Mouse (Mus musculus) embryonic stem cell, embryonic (primary cell): ENCODE data around the gene Gm3776.
"Not testable (repeated sequence)": the region's sequence is repeated elsewhere in the genome, so short reads cannot be mapped to it uniquely, and the experiment has no call there.

Source experiments
- CTCF ChIA-PET, 4 experiments: fragments of 300-600 bp in 2 of 4; fragments of 350-600 bp in 2 of 4; sonication (Branson Sonifier 250); formaldehyde crosslinking; loops; one replicate each; lab custom pipeline; 2022; ENCODE audit warnings: inconsistent platforms in 2 of 4; lab: Charles Lee
- POLR2A ChIA-PET, 4 experiments: fragments of 300-600 bp in 2 of 4; fragments of 350-600 bp in 2 of 4; sonication (Branson Sonifier 250); formaldehyde crosslinking; loops; one replicate each; lab custom pipeline; 2022; ENCODE audit warnings: antibody characterized with exemption in 4 of 4, inconsistent platforms in 1 of 4; lab: Charles Lee

The Gm3776 gene

DNA sequence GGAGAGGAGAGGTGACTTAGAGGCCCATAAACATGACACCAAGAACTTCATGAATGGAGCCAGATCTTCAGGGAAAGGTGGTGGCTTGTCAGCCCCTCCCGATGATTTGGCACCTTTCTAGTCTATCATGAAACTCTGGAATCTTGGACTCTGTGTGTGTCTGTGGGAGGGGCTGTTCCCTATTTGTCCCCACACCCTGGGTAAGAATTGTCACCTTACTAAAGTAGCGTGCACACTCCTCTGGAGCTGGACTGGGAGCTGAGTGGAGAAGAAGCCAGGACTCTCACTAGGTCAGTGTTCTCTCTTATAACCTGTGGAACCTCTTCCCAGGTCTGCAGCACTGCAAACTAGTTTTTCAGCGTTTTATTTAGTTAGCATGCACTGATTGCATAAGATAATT lies at the start of gene Gm3776:
TSS of gene Gm3776 (plus strand) at position 216 of the 400 bp plus-strand sequence.
- CTCF ChIA-PET, result not testable (repeated sequence)

DNA sequence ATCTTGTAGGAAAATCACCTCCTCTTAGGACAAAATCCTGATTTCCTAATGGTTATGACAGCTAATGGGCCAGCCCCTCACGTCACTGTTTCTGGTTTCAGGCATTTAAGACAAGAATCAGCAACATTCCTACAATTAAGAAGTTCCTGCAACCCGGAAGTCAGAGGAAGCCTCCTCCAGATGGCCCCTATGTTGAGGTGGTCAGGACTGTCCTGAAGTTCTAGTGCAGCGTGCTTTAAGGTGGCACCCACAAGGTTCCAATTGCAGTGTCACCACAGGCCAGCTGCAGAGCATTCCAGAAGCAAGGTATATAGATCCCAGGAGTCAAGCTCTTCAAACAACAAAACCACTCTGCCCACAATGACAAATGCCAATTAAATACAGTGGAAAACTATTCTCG lies 48.0 kb upstream of the Gm3776 start:
- POLR2A ChIA-PET, result interaction anchor here in 2 of 4 experiments (0.5 to 3.5 kb wide), 9 partner anchors 10 to 34 kb away, joined by 3 to 23 read pairs (median 5); no protein-coding TSS in a partner anchor
- CTCF ChIA-PET, result interaction anchor here in 1 of 4 experiments (0.6 kb wide), 1 partner anchor 17 kb away, joined by 4 read pairs; no protein-coding TSS in a partner anchor

More for the DNA sequence above, at the start of gene Gm3776:
- POLR2A ChIA-PET, result not testable (repeated sequence)

DNA sequence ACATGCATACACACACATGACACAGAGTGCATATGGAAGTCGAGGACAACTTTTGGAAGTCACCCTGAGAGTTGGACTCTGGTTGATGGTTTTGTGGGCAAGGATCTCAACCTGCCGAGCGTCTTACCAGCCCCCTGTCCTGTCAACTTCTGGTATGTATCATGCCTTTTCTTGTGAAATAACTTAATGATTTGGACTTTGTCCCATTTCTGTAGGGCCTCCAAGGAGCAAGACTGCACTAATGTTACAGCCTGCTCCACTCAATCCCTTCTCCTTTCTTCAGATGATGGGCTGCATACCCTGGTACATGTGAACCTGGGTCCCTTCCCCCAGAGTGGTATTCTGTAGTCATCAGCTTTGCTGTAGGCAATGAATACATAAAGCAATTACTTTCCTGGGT lies 46.9 kb upstream of the Gm3776 start:
- ChIA-PET POLR2A (interaction anchor here in 2 of 4 experiments (0.8 to 5.0 kb wide), 9 partner anchors 9 to 272 kb away, joined by 3 to 34 read pairs (median 5); no protein-coding TSS in a partner anchor), CTCF (no interaction called here)

DNA sequence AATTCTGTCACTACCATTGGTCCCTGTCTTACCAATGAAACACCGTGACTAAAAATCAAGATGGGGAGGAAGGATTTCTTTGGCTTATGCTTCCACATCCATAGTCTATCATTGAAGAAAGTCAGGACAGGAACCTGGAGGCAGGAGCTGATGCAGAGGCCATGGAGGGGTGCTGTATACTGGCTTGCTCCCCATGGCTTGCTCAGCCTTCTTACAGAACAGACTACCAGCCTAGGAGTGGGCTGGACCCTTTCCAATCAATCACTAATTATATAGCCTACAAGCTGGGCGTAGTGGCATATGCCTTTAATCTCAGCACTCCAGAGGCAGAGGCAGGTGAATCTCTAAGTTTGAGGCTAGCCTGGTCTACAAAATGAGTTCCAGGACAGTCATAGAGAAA lies 46.1 kb upstream of the Gm3776 start:
- ChIA-PET CTCF (no interaction called here), POLR2A (interaction anchor here in 2 of 4 experiments (0.6 to 5.0 kb wide), 3 partner anchors 10 to 81 kb away, joined by 3 to 34 read pairs (median 16); no protein-coding TSS in a partner anchor)

DNA sequence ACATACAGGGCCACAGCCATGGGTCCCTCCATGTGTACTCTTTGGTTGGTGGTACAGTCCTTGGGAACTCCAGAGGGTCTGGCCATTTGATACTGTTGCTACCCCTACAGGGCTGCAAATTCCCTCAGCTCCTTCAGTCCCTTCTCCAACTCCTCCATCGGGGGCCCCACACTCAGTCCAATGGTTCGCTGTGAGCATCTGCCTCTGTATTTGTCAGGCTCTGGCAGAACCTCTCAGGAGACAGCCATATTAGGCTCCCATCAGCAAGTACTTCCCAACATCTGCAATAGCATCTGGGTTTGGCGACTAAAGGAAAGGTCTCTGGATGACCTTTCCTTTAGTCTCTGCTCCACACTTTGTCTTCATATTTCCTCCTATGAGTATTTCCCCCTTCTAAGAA lies 45.4 kb upstream of the Gm3776 start:
- CTCF ChIA-PET, result no interaction called here
- POLR2A ChIA-PET, result interaction anchor here in 2 of 4 experiments (0.6 to 5.0 kb wide), 4 partner anchors 11 to 81 kb away, joined by 3 to 34 read pairs (median 10); no protein-coding TSS in a partner anchor

DNA sequence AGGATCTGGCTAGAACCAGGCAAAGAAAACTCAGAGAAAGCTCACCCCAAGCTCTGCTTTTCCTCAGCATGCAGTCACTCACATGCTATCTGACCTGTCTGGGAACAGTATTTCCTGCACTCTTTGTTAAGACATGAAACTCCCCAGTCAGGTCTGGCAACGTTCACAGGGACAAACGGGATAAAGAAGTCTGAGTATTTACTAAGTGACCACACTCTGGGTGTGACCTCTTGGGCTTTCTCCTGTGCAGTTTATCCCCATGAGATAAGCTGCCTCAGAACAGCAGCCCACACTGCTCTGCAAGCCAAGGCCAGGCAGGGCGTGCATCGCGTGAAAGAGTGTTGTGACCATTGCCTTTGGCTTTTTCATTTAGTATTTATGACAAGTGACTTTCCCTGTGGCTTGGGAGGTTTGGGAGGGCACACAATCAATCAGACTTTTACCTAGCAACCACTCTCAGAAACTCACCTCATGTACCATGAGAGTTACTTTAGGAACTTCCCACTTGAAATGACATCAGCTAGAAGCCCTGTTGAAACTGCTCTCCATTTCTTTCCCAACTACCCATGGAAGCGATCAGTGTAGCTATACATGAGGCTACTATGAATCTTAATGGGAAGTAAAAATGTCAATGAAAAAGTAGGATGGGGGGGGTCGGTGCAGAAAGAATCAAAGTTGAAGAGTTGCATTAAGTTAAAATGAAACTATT lies 44.4 kb upstream of the Gm3776 start:
- ChIA-PET CTCF (no interaction called here), POLR2A (interaction anchor here in 3 of 4 experiments (1.1 to 5.0 kb wide), 6 partner anchors 9 to 22 kb away, joined by 3 to 34 read pairs (median 4); no protein-coding TSS in a partner anchor)

DNA sequence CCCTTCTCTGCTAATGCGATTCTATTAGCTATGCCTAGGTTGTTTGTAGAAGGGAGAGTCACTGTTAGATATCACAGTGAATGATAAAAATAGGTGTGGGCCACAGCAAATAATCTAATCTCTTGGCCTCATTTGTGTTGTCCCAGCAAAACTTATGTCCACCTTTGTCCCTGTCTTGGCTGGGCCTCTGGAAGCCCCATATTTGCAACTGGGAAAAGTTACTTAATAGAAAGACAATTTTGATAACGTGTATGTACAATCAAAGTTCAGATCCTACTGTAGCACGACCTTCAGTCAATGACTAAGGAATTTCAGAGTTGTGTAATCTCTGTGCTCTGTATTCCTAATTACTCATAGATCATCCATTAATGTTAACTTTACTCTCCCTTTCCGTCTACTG lies 39.9 kb upstream of the Gm3776 start:
- ChIA-PET POLR2A (interaction anchor here in 2 of 4 experiments (1.8 to 2.4 kb wide), 2 partner anchors 13 to 26 kb away, joined by 4 to 6 read pairs; no protein-coding TSS in a partner anchor), CTCF (no interaction called here)

DNA sequence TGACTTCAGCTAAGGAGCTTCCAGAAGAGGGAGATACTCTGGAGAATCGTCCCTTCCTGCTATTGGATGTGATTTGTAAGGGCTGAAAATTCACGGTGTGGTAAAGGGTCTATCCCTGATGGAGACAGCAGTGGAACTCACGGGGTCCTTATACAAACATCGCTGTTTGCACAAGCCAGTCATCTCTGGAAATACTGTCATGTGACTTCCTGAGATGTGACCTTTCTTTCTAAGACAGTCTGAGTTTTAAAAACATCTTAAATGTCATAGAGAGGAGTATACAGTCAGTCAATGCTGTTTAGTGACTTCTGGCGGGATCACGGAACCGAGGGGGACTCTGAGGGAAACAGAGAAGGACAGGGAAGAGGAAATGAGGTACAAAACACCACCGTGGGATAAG lies 34.3 kb upstream of the Gm3776 start:
- POLR2A ChIA-PET, result interaction anchor here in 2 of 4 experiments (1.5 to 1.7 kb wide), 3 partner anchors 9 to 27 kb away, joined by 4 to 5 read pairs (median 4); no protein-coding TSS in a partner anchor
- CTCF ChIA-PET, result no interaction called here

DNA sequence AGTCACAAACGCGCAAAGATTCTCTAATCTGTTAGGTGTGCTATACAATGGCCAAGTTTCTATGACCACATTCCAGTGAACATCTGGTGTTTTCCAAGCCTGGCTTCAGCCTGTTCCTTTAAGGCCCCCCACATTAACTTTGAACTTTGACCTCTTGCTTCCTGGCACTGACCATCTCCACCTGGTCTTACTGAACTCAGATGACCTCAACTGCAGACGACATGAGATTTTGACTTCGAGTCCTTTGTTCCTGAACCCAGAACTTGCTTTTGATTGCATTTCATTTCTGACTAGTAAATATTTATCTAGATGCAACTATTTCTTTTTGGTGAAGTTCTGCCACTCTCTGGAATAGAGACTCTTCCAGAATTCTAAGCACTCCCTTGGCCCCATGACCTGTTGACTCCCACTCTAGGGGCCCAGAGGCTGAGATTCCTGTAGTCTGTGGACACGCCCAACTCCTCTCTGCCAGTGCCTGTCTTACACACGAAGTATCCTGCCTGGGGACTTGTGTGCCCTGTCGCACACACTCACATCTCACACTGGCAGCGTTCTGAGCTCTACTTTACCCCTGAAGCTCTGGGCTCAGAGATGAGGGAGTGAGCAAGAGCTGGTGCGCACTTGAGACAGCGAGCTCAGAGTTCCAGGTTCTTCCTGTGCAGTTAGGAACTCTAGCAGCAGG lies 33.6 kb upstream of the Gm3776 start:
- CTCF ChIA-PET, result interaction anchor here in 1 of 4 experiments (0.6 kb wide), 1 partner anchor 135 kb away, joined by 4 read pairs; no protein-coding TSS in a partner anchor

DNA sequence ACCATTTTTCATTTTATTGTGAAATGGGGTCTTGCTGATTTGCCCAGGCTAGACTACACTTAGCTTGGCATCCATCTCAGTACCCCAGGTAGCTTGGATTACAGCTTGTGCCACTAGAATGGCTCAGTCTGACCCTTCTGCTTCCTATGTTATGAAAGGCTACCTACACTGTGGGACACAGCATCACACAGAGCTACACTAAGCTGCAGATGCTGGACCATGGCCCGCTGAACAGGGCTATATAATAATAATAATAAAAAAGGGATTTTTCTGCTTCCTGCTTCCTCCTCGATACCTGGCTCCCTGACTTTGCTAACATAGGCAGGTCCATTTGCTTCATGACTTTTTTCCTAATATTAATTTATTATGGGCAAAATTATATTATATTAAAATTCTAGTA lies 32.5 kb upstream of the Gm3776 start:
- ChIA-PET CTCF (no interaction called here), POLR2A (interaction anchor here (0.5 to 1.9 kb wide), 8 partner anchors 15 to 279 kb away, joined by 3 to 5 read pairs (median 3); no protein-coding TSS in a partner anchor)

More for the DNA sequence above, 33.6 kb upstream of the Gm3776 start:
- POLR2A ChIA-PET, result interaction anchor here in 3 of 4 experiments (0.5 to 1.7 kb wide), 6 partner anchors 14 to 289 kb away, joined by 3 to 5 read pairs (median 4); no protein-coding TSS in a partner anchor

DNA sequence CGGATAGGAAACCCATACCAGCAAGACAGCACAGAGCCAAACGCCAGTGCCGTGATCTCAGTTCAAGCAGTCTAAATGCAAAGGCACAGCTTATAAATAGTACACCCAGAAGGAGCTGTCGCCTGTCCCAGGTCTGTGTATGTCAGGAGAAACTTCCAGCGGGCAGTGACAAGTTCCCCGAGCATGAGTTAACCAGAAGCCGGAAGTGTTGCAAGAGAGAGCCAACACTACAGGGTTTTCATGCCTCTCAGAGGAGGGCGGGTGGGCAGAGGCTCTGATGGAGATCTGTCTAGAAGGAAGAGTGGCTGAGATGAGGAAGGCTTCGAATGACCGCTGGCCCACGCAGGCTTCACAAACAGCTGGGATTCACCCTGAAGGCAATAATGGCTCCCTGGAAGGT lies 31.6 kb upstream of the Gm3776 start:
- CTCF ChIA-PET, result no interaction called here
- POLR2A ChIA-PET, result interaction anchor here in 1 of 4 experiments (1.9 kb wide), 1 partner anchor 30 kb away, joined by 4 read pairs; no protein-coding TSS in a partner anchor

DNA sequence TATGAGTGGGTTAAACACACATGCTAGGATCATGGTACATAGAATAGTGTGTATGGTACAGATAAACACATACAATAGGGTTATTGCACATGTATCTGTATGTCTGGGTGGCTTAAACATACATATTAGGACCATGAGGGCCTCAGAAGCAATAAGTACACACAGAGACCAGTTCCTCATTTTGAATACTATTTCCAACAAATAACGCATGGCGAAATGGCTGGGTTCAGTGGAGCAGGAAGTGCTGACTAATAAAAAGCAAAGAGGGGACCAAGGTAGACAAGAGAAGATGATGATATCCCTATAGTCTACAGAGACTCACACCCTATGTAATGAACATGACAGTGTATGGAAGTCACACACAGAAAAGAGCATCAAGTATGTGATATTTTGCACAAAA lies 28.8 kb upstream of the Gm3776 start:
- POLR2A ChIA-PET, result no interaction called here
- CTCF ChIA-PET, result no interaction called here

DNA sequence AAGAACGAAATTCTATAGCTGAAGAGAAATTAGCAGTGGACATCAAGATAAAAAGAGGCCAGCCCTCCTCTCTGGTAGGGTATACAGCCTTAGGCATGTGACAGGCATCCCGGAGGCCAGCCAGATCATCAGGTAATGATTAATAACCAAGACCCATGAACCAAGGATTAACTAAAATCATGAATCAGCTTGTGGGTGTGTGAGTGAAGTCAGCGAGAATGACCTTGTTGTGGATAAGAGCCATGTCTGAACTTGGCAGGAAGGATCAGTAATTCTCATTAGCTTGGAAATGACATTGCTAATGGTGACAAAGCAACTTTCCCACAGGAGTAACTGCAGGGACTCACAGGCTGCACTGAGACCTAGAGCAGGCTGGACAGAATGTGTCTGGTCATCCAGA lies 27.3 kb upstream of the Gm3776 start:
- CTCF ChIA-PET, POLR2A ChIA-PET: not testable (repeated sequence)

DNA sequence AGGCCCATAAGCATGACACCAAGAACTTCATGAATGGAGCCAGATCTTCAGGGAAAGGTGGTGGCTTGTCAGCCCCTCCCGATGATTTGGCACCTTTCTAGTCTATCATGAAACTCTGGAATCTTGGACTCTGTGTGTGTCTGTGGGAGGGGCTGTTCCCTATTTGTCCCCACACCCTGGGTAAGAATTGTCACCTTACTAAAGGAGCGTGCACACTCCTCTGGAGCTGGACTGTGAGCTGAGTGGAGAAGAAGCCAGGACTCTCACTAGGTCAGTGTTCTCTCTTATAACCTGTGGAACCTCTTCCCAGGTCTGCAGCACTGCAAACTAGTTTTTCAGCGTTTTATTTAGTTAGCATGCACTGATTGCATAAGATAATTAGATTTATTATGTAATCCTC lies 26.5 kb upstream of the Gm3776 start, which contains the start of gene Gsta1:
TSS of gene Gsta1 (plus strand) at position 196 of the 400 bp plus-strand sequence.
- POLR2A ChIA-PET, CTCF ChIA-PET: not testable (repeated sequence)

DNA sequence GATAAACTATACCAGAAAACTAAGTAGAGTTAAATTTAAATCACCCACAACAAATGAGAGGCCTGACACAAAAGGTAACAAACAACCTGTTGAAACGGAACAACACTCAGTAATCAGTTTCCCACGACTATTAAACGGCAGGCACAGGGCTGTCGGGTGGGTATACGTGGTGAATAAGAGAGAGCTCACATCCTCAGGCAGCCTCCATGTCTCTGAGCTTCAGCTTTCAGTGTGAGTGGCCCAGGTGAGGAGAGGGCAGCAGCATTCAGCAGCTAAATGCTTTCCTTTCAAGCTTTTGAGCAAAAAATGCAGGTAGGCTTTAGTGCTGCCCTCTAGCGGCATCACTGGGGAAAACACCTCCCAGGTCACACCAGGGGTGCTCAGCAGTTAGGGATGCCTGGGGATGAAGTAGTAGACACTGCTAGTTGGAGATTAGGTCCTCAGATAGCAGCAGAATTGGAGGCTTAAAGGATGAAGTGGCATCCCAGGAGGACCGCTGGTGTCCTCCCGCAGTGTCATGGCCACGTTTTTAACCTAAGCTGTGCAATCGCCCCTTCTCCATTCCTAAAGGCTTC lies 23.7 kb upstream of the Gm3776 start:
- CTCF ChIA-PET, POLR2A ChIA-PET: not testable (repeated sequence)

DNA sequence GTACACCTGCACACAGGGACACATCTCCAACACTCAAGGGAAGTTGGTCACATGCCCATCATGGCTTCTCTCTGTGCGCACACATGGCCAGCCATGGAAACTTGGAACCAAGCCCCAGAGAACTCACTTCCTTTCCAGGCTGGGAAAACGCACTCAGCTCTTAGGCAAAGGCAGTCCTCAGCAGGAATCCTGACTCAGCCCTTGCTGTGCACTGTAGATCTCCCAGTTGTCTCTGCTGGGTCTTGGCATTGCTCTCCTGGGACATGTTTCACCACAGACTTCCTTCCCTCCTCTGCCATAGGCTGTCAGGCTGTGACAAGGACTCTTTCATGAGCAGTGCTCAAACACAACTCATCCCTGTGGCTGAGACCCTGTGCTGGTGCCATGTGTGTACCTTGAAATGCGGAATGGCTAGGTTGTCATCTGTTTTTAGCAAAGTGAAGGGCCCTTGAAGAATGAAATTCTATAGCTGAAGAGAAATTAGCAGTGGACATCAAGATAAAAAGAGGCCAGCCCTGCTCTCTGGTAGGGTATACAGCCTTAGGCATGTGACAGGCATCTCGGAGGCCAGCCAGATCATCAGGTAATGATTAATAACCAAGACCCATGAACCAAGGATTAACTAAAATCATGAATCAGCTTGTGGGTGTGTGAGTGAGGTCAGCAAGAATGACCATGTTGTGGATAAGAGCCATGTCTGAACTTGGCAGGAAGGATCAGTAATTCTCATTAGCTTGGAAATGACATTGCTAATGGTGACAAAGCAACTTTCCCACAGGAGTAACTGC lies 1.1 kb upstream of the Gm3776 start:
- POLR2A ChIA-PET, result interaction anchor here in 1 of 4 experiments (0.7 kb wide), 1 partner anchor 94 kb away, joined by 3 read pairs; no protein-coding TSS in a partner anchor
- CTCF ChIA-PET, result not testable (repeated sequence)

DNA sequence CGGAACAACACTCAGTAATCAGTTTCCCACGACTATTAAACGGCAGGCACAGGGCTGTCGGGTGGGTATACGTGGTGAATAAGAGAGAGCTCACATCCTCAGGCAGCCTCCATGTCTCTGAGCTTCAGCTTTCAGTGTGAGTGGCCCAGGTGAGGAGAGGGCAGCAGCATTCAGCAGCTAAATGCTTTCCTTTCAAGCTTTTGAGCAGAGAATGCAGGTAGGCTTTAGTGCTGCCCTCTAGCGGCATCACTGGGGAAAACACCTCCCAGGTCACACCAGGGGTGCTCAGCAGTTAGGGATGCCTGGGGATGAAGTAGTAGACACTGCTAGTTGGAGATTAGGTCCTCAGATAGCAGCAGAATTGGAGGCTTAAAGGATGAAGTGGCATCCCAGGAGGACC lies 2.8 kb downstream of the Gm3776 start:
- CTCF ChIA-PET, result interaction anchor here in 3 of 4 experiments (0.6 kb wide), 3 partner anchors 80 to 220 kb away, joined by 3 to 6 read pairs (median 4); no protein-coding TSS in a partner anchor
- POLR2A ChIA-PET, result not testable (repeated sequence)

DNA sequence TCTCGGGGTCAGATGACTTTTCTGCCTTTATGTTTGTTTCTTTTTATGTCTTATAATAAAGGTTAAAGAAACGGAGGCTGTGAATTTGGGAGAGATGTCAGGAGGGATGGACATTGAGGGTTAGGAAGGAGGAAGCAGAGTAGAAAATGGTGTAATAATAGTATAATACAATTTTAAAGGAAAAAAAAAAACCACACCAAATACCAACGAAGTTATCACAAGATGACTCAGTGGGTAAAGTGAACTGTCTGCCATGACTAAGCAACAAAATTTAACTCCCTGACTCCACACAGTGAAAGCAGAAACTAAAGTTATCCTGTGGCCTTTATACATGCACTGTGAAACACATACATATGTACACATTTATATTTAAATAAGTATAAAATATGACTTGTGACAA lies 14.0 kb downstream of the Gm3776 start:
- POLR2A ChIA-PET, CTCF ChIA-PET: not testable (repeated sequence)
